In the genomic region with DNA sequence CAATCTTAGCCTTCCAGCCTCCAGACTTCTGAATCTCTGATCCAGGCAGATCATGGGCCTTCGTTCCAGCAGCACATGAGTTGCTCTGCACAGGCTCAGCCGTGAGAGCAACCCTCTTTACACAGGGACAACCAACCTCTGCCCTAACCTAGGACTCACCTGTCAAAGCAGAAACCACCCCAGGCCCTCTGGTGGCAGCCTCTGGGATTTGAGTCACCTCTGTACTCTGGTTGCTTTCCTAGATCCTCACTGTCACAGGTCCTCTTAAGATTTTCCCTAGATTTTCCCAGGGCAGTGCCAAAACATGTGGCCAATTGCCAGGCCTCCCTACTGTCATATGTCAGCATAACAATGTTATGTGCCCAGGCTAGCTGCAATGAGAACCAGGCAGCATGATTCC, we compare ENCODE assay signal across 12 mouse cellular contexts.
DNase-seq lines count a peak whose midpoint lies in the region; ATAC-seq and TF ChIP-seq lines count a peak whose summit lies in the region.
"Had no signal": no experiment of that assay in that cellular context is flagged by ENCODE, and none has a peak within 500 bp of the region (broad histone marks: within the 10 kb centered on the region; RNA-seq: fewer than 3 reads in every experiment).

No protein-coding gene starts in this region.

- peak; percentile 54 for DNase-seq in kidney, adult 18-20 months
- peak; percentile 5 for DNase-seq in lung, embryonic 14.5 days
- no peak for DNase-seq in lung, postnatal 36 days
- peak; percentile 21 for DNase-seq in brain, adult 2 months (ENCODE audit: low read depth, low spot score)
- no peak for DNase-seq in ovary, adult 18-20 months (ENCODE audit: low spot score)

- no peaks in the 10 kb centered on the region for H3K4me1 ChIP-seq in kidney, embryonic 14.5 days (ENCODE audit: control insufficient read depth, insufficient read depth, low read length)
- no peaks in the 10 kb centered on the region for H3K4me1 ChIP-seq in lung, embryonic 14.5 days (ENCODE audit: insufficient read depth)

- no peak overlapping the region for H3K4me2 ChIP-seq in kidney, embryonic 14.5 days (replicated peaks; ENCODE audit: low read depth, low read length)
- H3K4me2 ChIP-seq in lung, embryonic 14.5 days: no peak overlapping the region
- H3K4me2 ChIP-seq: hindbrain, embryonic 12.5 days; limb, embryonic 13.5 days had no signal

- no peak overlapping the region for H3K9ac ChIP-seq in kidney, embryonic 14.5 days (ENCODE audit: low read depth, low read length)
- H3K9ac ChIP-seq in lung, embryonic 14.5 days: no peak overlapping the region
- H3K9ac ChIP-seq: hindbrain, embryonic 12.5 days; limb, embryonic 13.5 days had no signal

- no peaks in the 10 kb centered on the region for H3K9me3 ChIP-seq in kidney, embryonic 14.5 days (ENCODE audit: control insufficient read depth, low read length)
- H3K9me3 ChIP-seq in lung, embryonic 14.5 days (ENCODE audit: low read depth, low read length): no peaks in the 10 kb centered on the region
- H3K9me3 ChIP-seq: forebrain, embryonic 10.5 days; heart, embryonic 10.5 days; hindbrain, embryonic 12.5 days; limb, embryonic 13.5 days had no signal

- H3K4me3 ChIP-seq in kidney, embryonic 14.5 days (ENCODE audit: low read length): no peak overlapping the region
- H3K4me3 ChIP-seq in lung, embryonic 14.5 days (ENCODE audit: low read depth, low read length): no peak overlapping the region
- H3K4me3 ChIP-seq: forebrain, embryonic 10.5 days; heart, embryonic 10.5 days; hindbrain, embryonic 12.5 days; limb, embryonic 13.5 days had no signal

- peaks cover 5% of the 10 kb centered on the region; the same call in 1 of the 2 replicates for H3K27me3 ChIP-seq in kidney, embryonic 14.5 days (ENCODE audit: control insufficient read depth, insufficient read depth, low read length)
- H3K27me3 ChIP-seq in lung, embryonic 14.5 days (ENCODE audit: insufficient read depth, low read length): no peaks in the 10 kb centered on the region
- H3K27me3 ChIP-seq: hindbrain, embryonic 12.5 days had no signal

- 57% methylated on average over 2 of the region's 2 CpGs for WGBS in kidney, embryonic 14.5 days
- 65% methylated on average over 2 of the region's 2 CpGs for WGBS in lung, embryonic 14.5 days

- H3K27ac ChIP-seq in kidney, embryonic 14.5 days (ENCODE audit: low read depth, low read length): no peak overlapping the region
- H3K27ac ChIP-seq in lung, embryonic 14.5 days (ENCODE audit: low read depth): no peak overlapping the region
- H3K27ac ChIP-seq: forebrain, embryonic 10.5 days; heart, embryonic 10.5 days; hindbrain, embryonic 12.5 days; limb, embryonic 13.5 days had no signal

- no peaks in the 10 kb centered on the region for H3K36me3 ChIP-seq in kidney, embryonic 14.5 days (ENCODE audit: control insufficient read depth, insufficient read depth, low read length)
- no peaks in the 10 kb centered on the region for H3K36me3 ChIP-seq in lung, embryonic 14.5 days (ENCODE audit: insufficient read depth)
- H3K36me3 ChIP-seq: forebrain, embryonic 10.5 days; heart, embryonic 10.5 days; hindbrain, embryonic 12.5 days; limb, embryonic 13.5 days had no signal

- ATAC-seq in kidney, embryonic 14.5 days (ENCODE audit: low FRiP score, low TSS enrichment): no peak
- no peak for ATAC-seq in lung, embryonic 14.5 days (ENCODE audit: insufficient read depth)
- 0 out of 2 replicates have a peak, but pooled peaks have one; percentile 39 for ATAC-seq in megakaryocyte-erythroid progenitor cell, adult 5-6 weeks (replicated peaks; ENCODE audit: low FRiP score, low TSS enrichment, poor library complexity, severe bottlenecking)
- ATAC-seq: activated CD4-positive, CD25-positive, alpha-beta regulatory T cell, adult 4 months had no signal

- peak; percentile 45 for TF ChIP-seq CTCF in lung, embryonic 14.5 days (IDR thresholded peaks at IDR 0.05; ENCODE audit: low read depth)

Comparison
In these comparisons a context has a peak if more than half of its experiments do, and no peak if none do; other contexts are left out.
1. DNase-seq: peak in kidney, adult 18-20 months (single experiment), lung, embryonic 14.5 days (single experiment) and brain, adult 2 months (single experiment); none in lung, postnatal 36 days (single experiment) and ovary, adult 18-20 months (single experiment).